Mouse (Mus musculus): Measurements from ENCODE around the gene Zcwpw1.

GRCm38 (mm10) chr5:137751221-137751887 lies 36.2 kb upstream of the Zcwpw1 start:
- TF ChIP-seq CTCF (IDR thresholded peaks at IDR 0.05; ENCODE audit: borderline replicate concordance, insufficient read depth, low read length) (no peak), POLR2A (IDR thresholded peaks at IDR 0.05; ENCODE audit: low read depth, low read length) (no peak)

Measured in embryonic fibroblast, embryonic 13.5 days (primary cell).